Mouse (Mus musculus) T-cell, adult 2 months (primary cell): ENCODE results near the gene Tmed8.
"Not testable (repeated sequence)": the region's sequence is repeated elsewhere in the genome, so short reads cannot be mapped to it uniquely, and the experiment has no call there.

ENCODE experiments used
- DNase-seq: peaks from one replicate; pipeline ENCODE4 v3.0.0; 2022; ENCODE audit warnings: low spot score

Gene Tmed8

DNA sequence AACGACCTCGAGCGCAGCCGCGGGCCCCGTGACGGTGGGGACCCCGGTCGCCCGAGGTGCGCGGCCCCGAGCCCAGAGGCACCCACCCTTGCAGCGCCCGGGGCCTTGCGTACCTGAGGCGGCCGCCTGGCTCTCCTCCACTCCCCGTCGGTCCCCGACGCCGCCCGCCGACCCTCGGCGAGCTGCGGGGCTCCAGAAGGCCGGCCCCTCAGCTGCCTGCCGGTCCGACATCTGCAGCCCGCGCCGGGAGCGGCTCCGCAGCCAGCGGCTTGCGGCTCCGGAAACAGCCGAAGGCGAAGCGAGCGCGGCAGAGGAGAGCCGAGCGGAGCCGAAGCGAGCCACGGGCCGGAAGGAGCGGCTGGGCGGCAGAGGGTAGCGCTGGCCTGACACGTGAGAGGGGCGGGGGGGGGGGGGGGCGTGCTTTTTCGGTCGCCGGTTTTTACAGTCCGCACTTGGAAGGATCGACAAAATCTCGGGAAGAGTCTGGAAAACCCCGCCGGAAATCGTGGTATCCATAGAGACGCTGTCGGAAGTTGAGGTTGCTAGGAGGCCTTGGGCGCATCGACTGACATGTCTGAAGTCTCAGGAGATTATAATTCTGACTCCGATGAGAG, at the start of gene Tmed8:
Tmed8 (minus strand) TSS at position 482 of the 614 bp plus-strand sequence.
- peak; percentile 84 for DNase-seq

DNA sequence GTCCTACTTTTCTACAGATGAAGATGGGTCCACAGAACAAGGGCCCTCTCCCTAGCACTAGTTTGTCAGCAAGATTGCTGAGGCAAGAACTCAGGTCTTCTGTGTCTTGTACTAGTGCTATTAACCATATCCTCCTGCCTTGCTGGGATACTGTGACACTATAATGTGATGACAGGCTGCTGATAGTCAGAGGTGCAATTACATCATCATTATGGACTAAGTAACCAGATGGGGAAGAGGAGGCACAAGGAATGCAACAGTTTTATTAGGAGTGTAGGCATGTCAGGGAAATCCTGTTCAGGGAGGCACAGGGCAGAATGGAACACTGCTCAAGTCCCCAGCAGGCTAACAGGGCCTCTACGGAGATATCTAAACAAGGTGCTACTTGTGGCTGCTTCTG, 38.4 kb upstream of the Tmed8 start, which contains the start of gene Noxred1:
Noxred1 (minus strand) TSS at position 101 of the 400 bp plus-strand sequence.
- DNase-seq, result no peak

DNA sequence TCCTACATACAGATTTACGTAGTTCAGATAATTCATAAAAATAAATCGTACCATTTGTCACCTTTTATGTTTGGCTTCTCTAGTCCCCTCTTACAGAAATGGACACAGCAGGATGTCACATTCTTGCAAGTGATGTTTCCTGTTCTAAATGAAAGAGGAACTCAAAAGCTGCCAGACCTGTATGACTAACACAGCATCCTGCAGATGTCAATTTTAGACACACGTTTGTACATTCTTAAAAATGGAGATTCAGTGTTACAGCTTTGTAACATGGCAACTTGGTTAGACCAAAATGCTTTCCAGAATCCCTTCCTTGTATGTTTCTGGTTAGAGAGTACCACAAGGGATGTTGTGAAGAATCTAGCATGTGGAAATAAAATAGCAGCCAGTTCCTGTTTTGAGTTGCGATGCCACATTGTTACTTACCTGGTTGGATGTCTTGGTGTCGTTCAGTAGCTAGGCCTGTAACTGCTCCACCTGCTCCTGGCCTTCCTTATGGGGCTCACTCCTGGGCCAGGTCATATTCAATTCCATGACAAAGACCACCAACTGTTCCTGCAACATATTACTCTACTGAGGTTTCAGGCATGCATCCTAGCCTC, 36.7 kb upstream of the Tmed8 start:
- DNase-seq, result no peak

DNA sequence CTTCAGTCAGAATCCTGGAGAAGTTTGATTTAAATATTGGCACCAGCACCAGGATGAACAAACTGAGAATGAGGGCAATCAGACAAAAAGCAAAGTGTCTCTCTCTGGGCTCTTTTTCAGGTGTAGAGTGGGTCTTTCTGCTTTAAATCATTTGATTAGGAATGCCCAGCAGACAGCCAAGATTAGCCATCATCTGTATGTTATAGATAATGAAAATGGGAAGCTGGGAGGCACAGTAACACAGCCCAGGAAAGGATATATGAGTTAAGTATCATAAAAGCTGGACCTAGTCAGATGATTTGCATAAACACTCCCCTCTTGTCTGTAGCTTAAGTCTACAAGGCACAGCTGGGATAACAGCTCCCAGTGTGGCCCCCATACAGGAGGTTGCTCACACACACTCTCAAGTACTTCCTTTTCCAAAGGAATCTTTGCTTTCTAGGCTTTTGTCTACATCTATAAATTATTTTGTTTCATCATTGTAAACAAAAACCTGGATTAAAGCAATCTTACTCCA, 30.2 kb upstream of the Tmed8 start:
- no peak for DNase-seq

DNA sequence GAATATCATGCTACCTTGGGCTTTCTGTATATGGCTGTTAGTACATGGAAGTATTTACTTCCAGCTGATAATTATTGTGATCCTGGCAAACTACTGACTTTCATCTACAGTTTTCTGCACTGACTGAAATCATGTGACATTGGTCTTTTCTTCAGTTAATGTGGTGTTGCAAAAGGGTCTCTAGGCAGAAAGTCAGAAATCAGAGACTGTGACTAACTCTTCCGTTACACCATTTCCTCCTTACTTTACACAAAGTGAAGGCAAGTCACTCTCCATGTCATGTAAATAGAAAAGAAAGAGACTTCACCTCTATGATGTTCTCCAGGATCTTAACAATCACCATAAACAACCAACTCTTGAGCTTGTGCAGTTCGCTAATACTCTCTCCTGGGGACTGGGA, 29.4 kb upstream of the Tmed8 start:
- no peak for DNase-seq

DNA sequence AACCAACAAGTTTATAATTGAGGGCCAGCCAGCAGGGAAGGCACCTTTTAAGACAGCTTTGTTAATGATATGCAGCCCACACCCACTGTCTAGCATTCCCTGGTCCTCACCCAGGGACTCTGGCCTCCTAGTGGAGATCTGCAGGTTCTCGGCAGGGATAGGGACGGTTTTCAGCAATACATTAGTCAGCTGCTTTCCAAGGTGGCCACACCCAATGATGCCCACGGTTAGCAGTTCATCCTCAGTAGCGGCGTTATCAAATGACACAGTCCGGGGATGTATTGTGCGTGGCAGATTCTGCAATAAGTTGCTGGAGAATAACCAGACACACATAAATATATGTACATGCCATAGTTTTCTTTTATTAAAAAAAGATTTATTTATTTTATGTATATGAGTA, 26.5 kb upstream of the Tmed8 start:
- DNase-seq, result no peak

DNA sequence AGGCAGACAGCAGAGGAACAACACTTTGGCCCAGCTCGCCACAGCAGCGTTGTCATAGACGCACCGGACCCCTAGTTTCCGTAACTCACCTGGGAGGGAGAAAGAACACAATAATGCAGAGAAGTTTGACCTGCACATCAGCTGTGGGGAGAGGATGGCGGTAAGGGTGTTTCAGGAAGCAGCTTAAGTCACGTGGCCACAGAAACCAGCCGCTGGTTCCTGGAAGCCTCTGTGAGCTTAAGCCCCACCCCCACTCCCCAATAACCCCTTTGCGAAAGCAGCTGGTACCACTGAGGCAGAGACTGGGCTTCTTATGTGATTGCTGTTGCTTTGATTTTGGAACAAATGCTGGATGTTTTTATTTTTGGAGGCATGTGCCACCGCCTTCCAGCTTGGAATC, 24.7 kb upstream of the Tmed8 start:
- DNase-seq, result no peak

DNA sequence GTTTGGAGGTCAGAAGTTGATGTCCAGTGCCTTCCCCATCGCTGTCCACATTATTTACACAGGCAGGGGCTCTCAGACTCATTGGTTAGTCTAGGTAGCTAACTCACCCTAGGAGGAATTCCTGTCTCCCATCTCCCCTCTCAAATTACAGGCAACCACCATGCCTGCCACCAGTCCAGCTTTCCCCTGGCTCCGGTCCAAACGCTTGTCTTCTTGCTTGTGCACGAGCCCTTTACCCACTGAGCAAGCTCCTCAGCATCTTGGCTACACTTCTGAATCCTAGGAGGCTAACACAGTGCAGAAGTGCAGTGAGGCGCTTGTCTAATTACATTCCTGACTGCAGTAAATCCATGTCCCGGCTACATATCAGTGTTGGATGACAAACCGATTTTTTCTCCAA, 19.1 kb upstream of the Tmed8 start:
- DNase-seq, result no peak

DNA sequence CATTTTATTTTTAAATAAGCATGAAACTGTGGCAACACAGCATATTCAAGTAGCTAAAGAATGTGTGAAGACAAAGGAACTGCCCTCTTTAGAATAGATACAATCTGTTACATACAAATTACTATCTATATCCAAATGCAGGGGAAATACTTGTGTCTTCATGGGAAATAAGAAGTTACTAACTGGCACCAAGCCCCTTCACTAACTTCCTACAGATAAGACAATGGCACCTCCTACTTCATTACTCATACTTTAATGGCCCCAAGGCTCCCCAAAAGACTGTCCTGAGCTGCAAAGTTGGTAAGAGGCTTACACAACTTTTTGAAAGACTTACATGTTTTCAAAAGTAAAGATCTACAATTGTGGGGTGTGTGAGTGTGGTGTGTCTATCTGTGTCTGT, 17.3 kb upstream of the Tmed8 start:
- DNase-seq, result no peak

DNA sequence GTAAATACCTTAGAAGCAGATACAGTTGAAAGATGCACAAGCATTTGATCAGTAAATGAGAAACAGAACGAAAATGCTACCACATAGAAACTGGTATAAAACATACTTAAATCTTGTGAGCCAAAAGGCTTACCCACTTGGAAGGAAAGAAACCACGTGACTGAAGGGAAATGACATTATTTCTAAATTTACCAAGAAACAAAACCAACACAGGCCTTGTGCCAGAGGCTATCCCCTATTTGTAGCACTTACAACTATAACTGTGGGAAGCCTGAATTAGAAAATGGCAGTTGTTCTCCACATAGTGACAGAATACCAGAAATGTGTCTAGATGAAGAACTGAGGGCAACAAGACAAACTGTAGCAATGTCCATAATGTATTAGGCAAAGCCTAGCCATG, 15.8 kb upstream of the Tmed8 start:
- DNase-seq, result no peak

DNA sequence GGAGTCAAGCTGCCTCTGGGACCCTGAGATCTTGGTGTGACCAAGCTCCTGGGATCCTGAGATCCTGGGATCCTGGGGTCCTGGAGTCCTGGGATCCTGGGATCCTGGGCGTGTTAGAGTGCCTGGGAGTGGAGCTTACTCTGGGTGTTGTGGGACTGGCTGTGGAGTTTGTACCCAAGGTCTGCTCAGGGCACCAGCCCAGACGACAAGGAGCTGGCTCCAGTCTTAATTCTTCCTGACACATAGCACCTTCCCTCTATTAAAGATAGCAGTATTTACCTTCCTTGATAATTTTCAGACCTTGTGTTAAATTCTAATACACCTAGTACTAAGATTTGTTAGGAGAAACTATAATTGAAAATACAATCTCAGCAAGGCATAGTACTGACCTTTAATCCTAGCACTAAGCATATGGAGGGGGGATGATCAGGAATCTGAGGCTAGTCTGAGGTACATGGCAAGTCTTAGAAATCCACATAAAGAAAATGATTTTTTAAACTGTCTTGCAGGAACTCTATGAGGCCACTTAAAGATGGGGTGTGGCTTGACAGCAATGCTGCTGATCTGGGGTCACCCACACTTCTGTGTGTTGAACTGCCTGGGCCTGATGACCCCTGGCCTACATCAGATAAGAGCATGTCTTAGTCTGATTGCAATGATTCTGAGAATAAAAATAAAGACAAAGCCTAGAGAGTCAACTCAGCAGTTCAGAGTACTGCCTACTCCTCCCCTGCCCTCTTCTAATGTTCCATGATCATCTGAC, 12.8 kb upstream of the Tmed8 start:
- no peak for DNase-seq

DNA sequence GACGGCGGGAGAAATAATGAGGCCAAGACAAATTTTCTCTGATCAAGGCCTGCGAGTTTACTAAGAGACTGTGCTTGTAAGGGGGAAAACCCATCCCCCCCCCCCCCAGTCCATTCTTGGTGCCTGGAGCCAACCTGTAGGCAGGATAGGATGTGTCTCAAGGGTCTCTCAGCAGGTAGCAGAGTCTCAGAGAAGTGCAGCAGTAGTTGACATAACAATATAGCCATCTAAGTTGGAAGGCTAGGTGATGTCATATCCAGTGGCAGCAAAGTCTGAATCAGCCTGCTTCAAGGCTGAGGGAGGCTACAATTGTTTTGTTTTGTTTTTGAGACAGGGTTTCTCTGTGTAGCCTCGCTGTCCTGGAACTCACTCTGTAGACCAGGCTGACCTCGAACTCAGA, 5.5 kb upstream of the Tmed8 start:
- not testable (repeated sequence) for DNase-seq

DNA sequence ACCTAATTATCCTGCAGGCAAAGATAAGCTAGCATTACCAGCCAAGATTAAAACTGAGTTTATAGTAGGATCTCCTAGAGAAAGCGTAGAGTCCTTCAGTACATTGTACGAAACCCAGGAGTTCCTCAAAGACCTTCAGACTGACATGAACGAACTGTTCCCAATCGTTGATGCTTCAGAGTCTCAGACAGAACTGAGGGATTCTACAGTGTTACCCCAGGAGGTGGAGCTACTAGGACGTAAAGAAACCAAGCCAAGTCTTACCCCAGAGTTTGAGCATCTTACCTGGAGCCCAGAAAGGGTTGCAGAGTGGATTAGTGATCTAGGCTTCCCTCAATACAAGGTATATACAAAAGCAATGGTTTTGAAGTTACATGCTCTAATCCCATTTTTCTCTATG, 1.4 kb upstream of the Tmed8 start:
- DNase-seq, result no peak

DNA sequence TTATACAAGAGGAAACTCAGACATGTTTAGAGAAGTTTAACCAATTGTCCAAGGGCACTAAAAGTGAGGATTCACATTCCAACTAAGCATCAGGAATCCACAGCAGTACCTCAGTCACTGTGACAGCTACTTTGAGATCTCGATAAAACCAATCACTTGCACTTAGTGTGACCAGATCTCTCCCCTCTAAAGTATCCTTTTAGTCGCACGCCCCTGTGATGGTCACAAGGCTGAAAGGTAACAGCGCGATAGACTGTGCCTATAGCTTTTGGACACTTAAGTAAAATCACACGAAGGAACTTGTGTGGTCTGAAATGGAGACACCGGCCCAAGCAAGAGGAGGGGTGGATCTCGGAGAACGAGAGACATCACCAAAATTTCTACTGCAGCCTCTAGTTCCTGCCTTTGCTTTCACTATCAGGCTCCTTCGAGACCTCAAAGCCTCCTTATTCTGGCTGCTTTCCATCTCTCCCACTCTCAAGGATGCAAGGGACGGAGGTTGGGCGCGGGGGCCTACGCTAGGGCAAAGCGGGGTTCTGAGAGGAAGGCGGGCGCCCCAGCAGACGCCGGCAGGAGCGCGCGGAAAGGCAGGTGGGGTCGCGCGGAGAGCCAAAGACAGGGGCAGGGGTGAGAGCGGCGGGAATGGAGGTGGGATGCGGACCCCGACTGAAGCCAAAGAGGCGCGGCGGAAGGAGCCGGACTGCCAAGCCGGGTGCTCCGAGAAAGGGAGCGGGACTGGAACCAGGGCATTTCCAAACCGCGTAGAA, 865 bp downstream of the Tmed8 start, which contains the start of gene Samd15:
Samd15 (plus strand) TSS at position 518 of the 767 bp plus-strand sequence.
- peak; percentile 44 for DNase-seq

DNA sequence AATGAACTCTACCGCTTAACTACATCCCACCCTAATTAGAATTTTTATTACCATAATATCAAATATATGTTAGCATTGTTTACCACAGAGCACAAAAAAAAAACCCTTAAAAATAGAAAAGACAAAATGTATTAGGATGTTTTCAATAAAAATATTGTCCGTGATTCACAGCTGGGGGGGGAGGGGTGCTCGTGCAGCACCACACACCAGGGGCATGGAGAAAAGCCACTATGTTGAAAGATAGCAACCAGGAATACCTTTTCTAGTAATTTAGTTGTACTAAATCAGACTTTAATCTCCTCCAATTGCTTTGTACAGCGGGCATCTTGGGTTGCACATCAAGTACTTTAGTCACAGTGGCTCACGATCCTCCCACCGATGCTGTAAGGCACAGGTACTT, 1.5 kb downstream of the Tmed8 start:
- DNase-seq, result peak; percentile 1

DNA sequence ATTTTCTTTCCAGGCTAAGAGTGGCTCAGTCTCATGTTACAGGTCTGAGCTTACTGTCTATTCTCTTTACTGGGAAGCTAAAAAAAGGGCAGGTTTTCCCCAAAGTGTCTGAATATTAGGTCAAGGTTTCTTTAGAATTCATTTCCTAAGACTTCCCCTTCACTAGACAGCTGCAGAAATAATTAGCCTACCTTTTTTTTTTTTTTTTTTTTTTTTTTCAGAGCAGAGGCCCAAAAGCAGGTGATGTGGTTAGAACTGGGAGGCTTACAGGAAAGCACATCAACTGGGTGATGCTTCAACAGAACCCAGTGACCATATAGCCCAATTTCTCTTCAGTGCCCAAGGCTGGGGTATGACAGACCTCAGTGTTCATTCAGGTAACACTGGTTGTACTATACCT, 3.9 kb downstream of the Tmed8 start:
- DNase-seq, result no peak

DNA sequence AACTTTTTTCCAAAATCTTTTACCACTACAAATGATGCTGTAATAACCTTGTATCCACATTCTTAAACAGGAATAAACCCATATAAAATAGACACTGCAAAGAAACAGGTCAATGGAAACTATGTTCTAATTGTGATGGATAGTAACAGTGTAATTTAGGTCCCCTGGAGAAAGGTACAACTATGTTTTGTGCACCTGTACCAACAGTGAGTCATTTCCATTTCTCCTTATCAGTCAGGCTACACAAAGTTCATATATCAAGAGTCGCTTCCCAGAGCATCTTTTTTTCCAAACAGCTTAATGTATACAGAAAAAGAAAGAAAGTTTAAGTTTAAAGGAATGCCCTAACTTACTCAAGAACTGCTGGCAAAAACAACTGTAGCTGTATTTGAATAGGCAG, 5.2 kb downstream of the Tmed8 start:
- DNase-seq, result no peak

DNA sequence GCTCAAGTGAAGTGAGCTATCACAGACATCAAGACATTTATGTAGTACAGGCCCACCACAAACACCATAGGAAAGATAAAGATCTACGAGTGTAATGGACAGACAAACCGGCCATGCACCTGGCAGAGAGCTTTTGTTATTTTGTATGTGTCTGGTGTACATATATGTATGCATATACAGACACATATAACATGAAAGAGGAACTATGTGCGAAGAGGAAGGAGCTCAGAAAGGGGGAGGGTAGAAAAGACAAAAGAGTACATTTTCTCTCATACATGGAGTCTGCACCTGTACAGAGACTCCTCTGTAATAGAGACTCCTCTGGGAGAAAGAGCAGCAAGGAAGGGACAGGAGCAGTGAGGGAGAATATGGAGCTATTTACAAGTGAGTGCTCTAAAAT, 7.2 kb downstream of the Tmed8 start:
- no peak for DNase-seq

DNA sequence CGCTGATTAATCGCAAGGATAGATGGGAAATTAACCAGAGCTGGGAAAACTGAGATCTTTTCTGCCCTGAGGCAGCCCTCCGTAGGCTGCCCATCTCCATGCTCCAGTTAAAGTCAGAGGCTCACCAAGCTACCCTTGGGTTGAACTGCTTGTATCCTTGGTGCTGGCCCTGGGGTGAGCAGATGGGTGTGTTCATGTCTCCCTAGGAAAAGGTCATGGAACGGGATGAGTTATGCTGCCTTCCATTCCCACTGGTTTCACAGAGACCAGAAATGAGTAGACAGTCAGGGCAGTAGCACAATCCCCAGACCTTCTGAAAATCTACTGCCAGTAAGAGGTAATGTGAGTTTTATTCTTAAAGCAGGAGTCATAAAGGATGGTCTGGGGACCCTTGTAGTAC, 22.6 kb downstream of the Tmed8 start:
- no peak for DNase-seq

DNA sequence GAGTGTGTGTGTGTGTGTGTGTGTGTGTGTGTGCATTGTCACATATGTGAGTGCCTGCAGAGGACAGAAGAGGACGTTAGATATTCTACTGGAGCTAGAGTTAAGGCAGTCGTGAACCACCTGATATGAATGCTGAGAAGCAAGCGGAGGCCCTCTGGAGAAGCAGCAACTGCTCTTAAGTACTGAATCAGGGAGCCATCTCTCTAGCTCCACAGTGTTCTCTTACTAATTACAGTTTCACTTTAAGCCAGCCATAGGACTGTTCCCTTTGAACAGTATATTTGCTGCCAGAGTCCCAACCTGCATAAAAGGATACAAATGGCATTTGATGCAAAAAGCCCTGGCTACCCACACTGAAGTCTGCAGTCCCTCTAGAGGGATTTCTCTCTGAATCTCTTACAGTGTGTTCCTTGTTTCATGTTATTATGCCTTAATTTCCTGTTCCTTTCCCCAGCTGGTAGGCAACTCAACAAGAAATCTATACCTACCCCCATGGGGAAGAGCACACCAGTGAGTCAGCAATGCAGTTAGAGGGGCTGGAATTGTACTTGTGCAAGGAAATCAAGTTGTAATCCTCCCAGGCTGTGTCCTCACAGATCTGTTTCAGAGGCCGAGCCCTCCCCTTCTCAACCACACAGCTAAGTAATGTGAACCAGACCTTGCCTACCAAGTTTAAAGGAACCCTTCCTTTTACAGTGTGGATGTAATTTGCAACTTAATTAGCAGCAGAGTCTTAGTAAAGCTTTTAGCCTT, 24.9 kb downstream of the Tmed8 start:
- no peak for DNase-seq

DNA sequence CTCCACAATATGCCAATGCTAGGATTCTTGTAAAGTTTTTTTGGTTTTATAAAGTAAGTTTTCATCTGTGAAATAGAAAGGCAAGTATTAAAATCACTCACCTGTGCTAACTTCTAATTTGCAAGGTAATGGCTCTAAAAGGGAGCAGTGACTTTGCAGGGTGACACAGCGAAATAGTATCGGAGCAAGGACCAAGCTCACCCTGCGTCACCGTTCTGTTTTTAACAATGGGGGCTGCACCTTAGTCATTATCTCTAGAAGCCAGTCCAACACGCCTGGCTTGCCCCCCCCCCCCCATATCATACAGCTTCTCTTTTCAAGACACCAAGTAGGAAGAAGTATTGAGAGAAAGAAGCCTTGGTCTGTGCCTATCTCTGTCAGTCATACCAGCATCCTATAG, 39.4 kb downstream of the Tmed8 start:
- DNase-seq, result no peak

DNA sequence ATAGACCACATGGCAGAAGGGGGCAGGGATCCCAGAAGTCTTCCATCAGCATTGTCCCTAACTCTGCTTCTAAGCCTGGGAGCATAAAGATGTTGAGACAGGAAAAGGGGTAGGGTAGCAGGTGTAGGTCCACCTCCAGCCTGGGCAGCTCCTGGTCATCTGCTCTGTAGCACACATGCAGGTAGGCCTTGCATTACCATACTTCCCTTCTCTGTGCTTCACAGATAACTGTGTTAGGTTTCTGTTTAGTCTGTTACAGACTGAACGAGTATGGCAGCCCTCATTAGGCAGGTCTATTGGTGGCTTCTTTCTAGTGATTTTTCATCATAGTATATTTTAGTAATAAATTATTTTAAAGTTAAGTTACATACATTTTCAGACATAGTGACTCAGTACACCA, 39.9 kb downstream of the Tmed8 start:
- no peak for DNase-seq
